Mouse (Mus musculus) right cerebral cortex, adult 2 months (tissue): ENCODE measurements around the gene Rad51c.
"Not testable (repeated sequence)": the region's sequence is repeated elsewhere in the genome, so short reads cannot be mapped to it uniquely, and the experiment has no call there.

Experiments used
- DNase-seq, 2 experiments: peaks; one replicate each; pipeline ENCODE4 v3.0.0; 2021 to 2022; ENCODE audit warnings: low spot score in 2 of 2

Gene Rad51c

DNA sequence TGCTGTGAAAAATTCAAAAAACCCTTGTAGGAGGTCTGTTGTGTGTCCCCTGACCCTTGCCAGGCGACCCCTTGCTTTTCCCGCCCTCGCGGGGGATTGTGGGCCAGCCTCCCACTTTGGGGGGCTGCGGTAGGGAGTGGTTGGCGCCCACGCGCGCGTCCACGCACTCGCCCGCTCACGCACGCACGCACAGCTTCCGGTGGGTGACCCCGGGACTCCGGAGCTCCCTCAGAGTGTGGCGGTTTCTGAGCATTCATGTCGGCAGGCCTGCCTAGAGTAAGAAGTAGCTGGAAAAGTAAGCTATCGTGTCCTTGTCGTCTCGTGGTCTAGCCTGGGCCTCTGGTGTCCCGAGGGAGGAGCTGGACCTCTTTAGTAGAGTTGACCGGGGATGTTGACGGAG lies at the start of gene Rad51c, which contains the start of gene Tex14:
Gene Rad51c, minus strand, starts transcription at position 79 of the 400 bp plus-strand sequence.
Gene Tex14, plus strand, starts transcription at position 190 of the 400 bp plus-strand sequence.
- DNase-seq = peak in 1 of 2 experiments; percentile 13

- DNase-seq = no peak
Observed at GRCm38 (mm10) chr11:87454035-87454690, 49.4 kb upstream of the Rad51c start.

GRCm38 (mm10) chr11:87453216-87454034 lies 48.7 kb upstream of the Rad51c start:
- no peak for DNase-seq

DNA sequence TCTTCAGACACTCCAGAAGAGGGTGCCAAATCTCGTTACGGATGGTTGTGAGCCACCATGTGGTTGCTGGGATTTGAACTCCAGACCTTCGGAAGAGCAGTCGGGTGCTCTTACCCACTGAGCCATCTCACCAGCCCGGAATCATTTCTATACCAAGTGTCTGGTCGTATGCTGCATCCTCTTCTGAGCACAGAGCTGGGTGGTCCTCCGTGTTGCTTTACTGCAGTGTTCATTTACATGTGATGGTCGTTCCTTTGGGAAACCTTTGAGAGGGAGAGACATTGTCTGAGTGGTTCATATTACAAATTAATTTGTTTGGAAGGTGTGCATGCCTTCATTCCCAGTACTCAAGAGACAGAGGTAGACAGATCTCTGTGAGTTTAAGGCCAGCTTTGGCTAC lies 48.0 kb upstream of the Rad51c start:
- not testable (repeated sequence) for DNase-seq

- DNase-seq = not testable (repeated sequence)
Observed at GRCm38 (mm10) chr11:87449847-87450246, 45.1 kb upstream of the Rad51c start.

- no peak for DNase-seq
Observed at GRCm38 (mm10) chr11:87449200-87449547, 44.4 kb upstream of the Rad51c start.

DNA sequence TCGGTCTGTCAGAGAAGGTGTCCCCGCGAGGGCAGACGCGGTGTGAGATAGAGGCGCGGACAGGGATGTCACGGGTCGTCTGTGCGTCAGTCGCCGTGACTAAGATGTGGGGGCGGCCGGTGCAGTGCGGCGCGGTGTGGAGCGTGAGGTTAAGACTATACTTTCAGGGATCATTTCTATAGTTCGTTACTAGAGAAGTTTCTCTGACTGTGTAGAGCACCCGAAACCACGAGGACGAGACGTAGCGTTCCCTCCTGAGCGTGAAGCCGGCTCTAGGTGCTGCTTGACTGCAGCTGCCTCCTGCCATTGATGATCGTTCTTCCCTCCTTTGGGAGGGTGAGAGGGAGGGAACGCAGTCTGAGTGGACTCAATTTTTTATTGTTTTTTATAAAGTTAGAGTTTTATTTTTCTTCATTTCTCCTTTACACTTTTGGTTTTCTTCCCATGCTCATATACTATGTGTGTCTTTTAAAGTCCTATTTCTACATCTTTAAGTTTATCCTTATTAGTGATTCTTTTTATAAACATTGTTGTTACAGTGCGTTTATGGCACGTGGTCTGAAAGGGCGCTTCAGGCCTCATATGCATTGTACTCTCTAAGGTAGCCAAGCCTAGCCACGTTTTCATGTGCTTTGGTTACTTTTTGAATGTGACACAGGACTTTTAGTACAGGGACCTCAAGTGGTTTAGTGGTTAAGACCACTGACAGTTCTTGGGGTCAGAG lies 43.9 kb upstream of the Rad51c start:
- peak; percentile 35 to 49 for DNase-seq

DNA sequence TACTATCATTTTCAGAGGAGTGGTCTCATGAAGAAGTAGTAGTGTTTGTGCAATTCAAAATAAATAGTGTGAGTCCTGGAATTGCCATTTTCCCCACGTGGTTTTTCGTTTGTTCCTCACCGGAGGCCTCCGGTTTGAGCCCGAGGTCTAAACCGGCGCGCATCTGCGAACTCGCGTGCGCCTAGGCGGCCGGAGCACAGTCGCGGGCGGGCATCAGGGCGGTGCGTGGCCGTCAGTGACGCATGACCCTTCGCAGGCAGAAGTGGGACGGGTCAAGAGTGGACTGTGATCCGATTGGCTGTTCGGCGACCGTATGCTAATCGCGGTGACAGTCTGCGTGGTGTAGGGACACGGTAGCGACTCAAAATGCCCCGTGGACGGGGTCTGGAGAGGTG lies 43.3 kb upstream of the Rad51c start:
- DNase-seq = peak; percentile 92 to 95

GRCm38 (mm10) chr11:87447429-87447828 lies 42.7 kb upstream of the Rad51c start:
- DNase-seq = no peak

DNA sequence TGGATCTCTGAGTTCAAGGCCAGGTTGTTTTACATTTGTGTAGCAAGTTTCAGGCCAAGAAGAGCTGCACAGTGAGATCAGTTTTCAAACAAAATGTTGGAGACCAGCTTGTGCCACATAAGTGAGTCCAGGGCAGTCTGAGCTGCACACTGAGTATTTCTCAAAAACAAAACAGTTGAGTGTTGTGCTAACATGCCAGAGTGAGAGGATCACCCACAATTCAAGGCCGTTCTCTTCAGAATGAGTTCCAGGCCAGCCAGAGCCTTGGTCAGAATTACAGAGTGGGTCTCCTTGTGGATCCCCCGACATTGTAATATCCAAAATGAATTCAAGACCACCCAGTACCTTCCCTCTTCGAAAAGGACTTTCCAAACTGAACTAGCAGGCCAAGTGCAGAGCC lies 41.4 kb upstream of the Rad51c start:
- no peak for DNase-seq

GRCm38 (mm10) chr11:87445593-87445992 lies 40.8 kb upstream of the Rad51c start:
- DNase-seq = not testable (repeated sequence)

- no peak for DNase-seq
Observed at GRCm38 (mm10) chr11:87444735-87445428, 40.1 kb upstream of the Rad51c start.

DNA sequence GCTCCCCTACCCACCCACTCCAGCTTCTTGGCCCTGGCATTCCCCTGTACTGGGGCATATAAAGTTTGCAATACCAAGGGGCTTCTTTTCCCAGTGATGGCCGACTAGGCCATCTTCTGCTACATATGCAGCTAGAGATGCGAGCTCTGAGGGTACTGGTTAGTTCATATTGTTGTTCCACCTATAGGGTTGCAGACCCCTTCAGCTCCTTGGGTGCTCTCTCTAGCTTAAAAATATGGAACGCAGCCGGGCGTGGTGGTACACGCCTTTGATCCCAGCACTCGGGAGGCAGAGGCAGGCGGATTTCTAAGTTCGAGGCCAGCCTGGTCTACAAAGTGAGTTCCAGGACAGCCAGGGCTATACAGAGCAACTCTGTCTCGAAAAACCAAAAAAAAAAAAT lies 39.3 kb upstream of the Rad51c start:
- DNase-seq = not testable (repeated sequence)

GRCm38 (mm10) chr11:87443373-87443883 lies 38.7 kb upstream of the Rad51c start:
- peak; percentile 47 for DNase-seq

GRCm38 (mm10) chr11:87442643-87443372 lies 38.1 kb upstream of the Rad51c start:
- DNase-seq = peak; percentile 74 to 76

- no peak for DNase-seq
Observed at GRCm38 (mm10) chr11:87439796-87440420, 35.2 kb upstream of the Rad51c start.

GRCm38 (mm10) chr11:87436326-87437232 lies 31.8 kb upstream of the Rad51c start:
- DNase-seq = no peak

GRCm38 (mm10) chr11:87435107-87435506 lies 30.4 kb upstream of the Rad51c start:
- DNase-seq = not testable (repeated sequence)

GRCm38 (mm10) chr11:87432933-87433669 lies 28.3 kb upstream of the Rad51c start:
- DNase-seq = no peak
